Mouse (Mus musculus) intestine, postnatal 0 days (tissue): ENCODE data around the gene Misp. TPM values are rescaled to one million over a fixed set of nuclear protein-coding genes. Genes with fewer than 3 reads are reported as not detected.

Experiments
- ATAC-seq: fragments of 200-750 bp; cut with Nextera tagmentation; 2 replicates; pipeline ENCODE4 v1.8.0; 2017; ENCODE audit warnings: mild to moderate bottlenecking, moderate TSS enrichment, moderate library complexity
- H3K27ac ChIP-seq: fragments of 300-500 bp; sonication (generic); 2 replicates; pipeline ENCODE4 v1.5.1; 2014; ENCODE audit warnings: mild to moderate bottlenecking, low read depth, low read length, moderate library complexity
- H3K27me3 ChIP-seq: fragments of 300-500 bp; sonication (generic); replicated peaks from 2 replicates; pipeline ENCODE4 v1.6.1; 2014; ENCODE audit warnings: low read length, mixed read lengths; ENCODE audit not compliant: control insufficient read depth, insufficient read depth
- H3K36me3 ChIP-seq: fragments of 300-500 bp; sonication (generic); 2 replicates; pipeline ENCODE4 v1.6.1; 2014; ENCODE audit warnings: mild to moderate bottlenecking, moderate library complexity; ENCODE audit not compliant: control insufficient read depth, insufficient read depth
- H3K4me1 ChIP-seq: fragments of 300-500 bp; sonication (generic); replicated peaks from 2 replicates; pipeline ENCODE4 v1.6.1; 2014; ENCODE audit warnings: antibody characterized with exemption, low read length, mixed read lengths; ENCODE audit not compliant: control insufficient read depth, insufficient read depth
- H3K4me2 ChIP-seq: fragments of 300-500 bp; sonication (generic); replicated peaks from 2 replicates; pipeline ENCODE4 v1.6.1; 2014; ENCODE audit warnings: low read depth, mild to moderate bottlenecking, moderate library complexity
- H3K4me3 ChIP-seq: fragments of 300-500 bp; sonication (generic); 2 replicates; pipeline ENCODE4 v1.5.1; 2014; ENCODE audit warnings: low read depth, low read length
- H3K9ac ChIP-seq: fragments of 300-500 bp; sonication (generic); 2 replicates; pipeline ENCODE4 v1.6.1; 2014; ENCODE audit warnings: mild to moderate bottlenecking, low read depth, low read length
- H3K9me3 ChIP-seq: fragments of 300-500 bp; sonication (generic); 2 replicates; pipeline ENCODE4 v1.6.1; 2016; ENCODE audit warnings: mixed run types; ENCODE audit not compliant: control insufficient read depth
- CTCF ChIP-seq: sonication (generic); IDR thresholded peaks from 2 replicates; pipeline ENCODE4 v1.5.1; 2016; ENCODE audit warnings: low read depth, mild to moderate bottlenecking, control low read depth, antibody characterized with exemption, moderate library complexity
- WGBS: fragments of 180-500 bp; shearing (Covaris S2); extraction: QIAGEN DNeasy Blood & Tissue Kit; methylation state at CpG from one replicate; pipeline ENCODE4 v1.1.7; 2014; 5-methylcytosine and 5-hydroxymethylcytosine counted together
- polyA plus RNA-seq: library from polyadenylated mRNA; unstranded; fragments of >200 nt; fragmentation: Nextera tagmentation; extraction: Ambion mirVana; gene quantifications from 2 replicates; pipeline ENCODE4 v1.2.1, GENCODE M21; 2015

Gene Misp
- polyA plus RNA-seq, 1 experiment from 2014 or later, result 254 TPM

DNA sequence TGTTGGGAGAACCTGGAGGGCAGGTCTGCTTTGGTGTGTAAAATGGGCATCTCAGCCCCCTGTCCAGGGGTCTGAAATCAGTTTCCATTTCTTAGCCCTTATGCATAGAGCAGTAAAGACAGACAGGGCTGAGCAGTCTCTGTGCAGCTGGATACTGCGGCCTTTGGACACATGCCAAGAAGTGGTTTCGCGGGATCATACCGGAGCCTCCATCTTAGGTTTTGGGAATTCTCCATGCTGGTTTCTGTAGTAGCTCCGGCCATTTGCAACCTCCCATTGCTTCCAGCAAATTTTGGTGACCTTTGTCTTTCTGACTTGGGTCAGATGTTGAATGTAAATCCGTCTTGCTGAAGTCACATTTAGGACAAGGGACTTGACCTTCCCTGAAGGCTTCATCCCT is 22.7 kb downstream of the Misp start:
- Histone ChIP-seq H3K4me1 (no peaks in the 10 kb centered on the region), H3K4me3 (no peak overlapping the region), H3K4me2 (no peak overlapping the region), H3K9ac (no peak overlapping the region), H3K27ac (no peak overlapping the region), H3K9me3 (no peaks in the 10 kb centered on the region), H3K27me3 (no peaks in the 10 kb centered on the region), H3K36me3 (no peaks in the 10 kb centered on the region)
- no peak for ATAC-seq
- 68% methylated on average over 6 of the region's 6 CpGs for WGBS
- TF ChIP-seq CTCF, result no peak

DNA sequence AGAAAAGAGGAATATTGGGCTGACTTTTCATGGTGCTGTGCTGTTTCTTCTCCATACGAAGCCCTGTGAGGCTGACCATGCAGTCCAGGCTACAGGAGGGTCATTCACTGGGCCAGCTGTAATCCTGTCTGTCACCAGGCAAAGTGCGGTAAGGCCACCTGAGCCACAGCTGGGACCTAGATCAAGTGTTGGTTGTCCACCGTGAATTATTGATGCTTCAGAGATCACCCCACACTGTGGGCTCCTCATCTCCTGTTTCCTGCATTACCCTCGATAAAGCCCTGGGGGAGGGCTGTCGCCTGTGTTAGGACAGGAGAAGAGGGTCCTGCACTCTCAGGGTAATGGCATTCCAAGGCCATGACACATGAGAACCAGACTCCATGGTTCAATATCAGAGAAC is 25.8 kb downstream of the Misp start:
- Histone ChIP-seq H3K27me3 (no peaks in the 10 kb centered on the region), H3K9ac (no peak overlapping the region), H3K27ac (no peak overlapping the region), H3K4me1 (peaks cover 2% of the 10 kb centered on the region; the same call in 1 of the 2 replicates), H3K9me3 (no peaks in the 10 kb centered on the region), H3K4me3 (no peak overlapping the region), H3K36me3 (no peaks in the 10 kb centered on the region), H3K4me2 (no peak overlapping the region)
- TF ChIP-seq CTCF, result no peak
- no peak for ATAC-seq
- WGBS, result 62% methylated on average over 5 of the region's 5 CpGs

DNA sequence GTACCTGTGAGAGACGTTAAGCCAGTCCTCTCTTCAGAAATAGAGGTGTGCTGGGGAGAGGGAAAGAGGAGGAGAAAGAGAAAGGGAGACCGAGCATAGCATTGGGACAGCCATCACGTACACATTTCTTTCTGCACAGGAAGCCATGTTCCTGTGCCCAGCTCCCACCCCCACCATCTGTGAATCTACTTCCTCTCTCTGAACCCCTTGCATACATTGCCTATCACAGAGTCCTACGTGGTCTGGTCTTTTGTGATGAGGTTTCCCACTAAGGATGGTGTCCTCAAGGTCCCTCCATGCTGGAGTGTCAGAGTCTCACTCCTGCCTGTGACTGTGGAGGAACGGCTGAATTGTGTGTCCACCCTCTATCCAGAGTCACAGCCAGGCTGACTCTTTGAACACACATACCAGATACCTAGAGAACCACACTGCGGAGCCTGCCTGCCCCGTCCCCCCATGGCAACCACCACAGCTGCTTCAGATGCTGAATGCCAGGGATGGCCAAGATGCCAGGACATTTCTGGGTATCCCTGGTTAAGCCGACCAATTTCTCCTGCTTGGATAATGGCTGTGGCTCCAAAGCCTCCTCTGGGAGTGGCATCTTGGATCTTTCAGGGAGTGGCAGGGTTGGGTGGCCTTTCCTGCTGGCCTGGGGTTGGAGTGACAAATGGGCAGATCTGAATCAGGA is 29.3 kb downstream of the Misp start:
- no peak for TF ChIP-seq CTCF
- WGBS, result 76% methylated on average over 8 of the region's 8 CpGs
- no peak for ATAC-seq
- no peaks in the 10 kb centered on the region for H3K9me3 ChIP-seq
- H3K4me3 ChIP-seq, result no peak overlapping the region
- no peaks in the 10 kb centered on the region for H3K27me3 ChIP-seq
- no peaks in the 10 kb centered on the region; the same call in 1 of the 2 replicates for H3K36me3 ChIP-seq
- H3K4me2 ChIP-seq, result no peak overlapping the region
- H3K4me1 ChIP-seq, result peaks cover 17% of the 10 kb centered on the region
- H3K9ac ChIP-seq, result no peak overlapping the region
- H3K27ac ChIP-seq, result no peak overlapping the region

GRCm38 (mm10) chr10:79851653-79852052 is 30.9 kb downstream of the Misp start:
- TF ChIP-seq CTCF, result no peak
- no peaks in the 10 kb centered on the region for H3K27me3 ChIP-seq
- H3K36me3 ChIP-seq, result peaks cover 4% of the 10 kb centered on the region; the same call in 1 of the 2 replicates
- peak overlapping the region; percentile 69 for H3K4me2 ChIP-seq
- 33% methylated on average over 3 of the region's 3 CpGs for WGBS
- H3K9ac ChIP-seq, result 0 out of 2 replicates have a peak overlapping the region, but pooled peaks have one; percentile 7
- no peaks in the 10 kb centered on the region for H3K9me3 ChIP-seq
- peak overlapping the region; percentile 100 for H3K27ac ChIP-seq
- ATAC-seq, result no peak
- no peak overlapping the region for H3K4me3 ChIP-seq
- H3K4me1 ChIP-seq, result peaks cover 17% of the 10 kb centered on the region

DNA sequence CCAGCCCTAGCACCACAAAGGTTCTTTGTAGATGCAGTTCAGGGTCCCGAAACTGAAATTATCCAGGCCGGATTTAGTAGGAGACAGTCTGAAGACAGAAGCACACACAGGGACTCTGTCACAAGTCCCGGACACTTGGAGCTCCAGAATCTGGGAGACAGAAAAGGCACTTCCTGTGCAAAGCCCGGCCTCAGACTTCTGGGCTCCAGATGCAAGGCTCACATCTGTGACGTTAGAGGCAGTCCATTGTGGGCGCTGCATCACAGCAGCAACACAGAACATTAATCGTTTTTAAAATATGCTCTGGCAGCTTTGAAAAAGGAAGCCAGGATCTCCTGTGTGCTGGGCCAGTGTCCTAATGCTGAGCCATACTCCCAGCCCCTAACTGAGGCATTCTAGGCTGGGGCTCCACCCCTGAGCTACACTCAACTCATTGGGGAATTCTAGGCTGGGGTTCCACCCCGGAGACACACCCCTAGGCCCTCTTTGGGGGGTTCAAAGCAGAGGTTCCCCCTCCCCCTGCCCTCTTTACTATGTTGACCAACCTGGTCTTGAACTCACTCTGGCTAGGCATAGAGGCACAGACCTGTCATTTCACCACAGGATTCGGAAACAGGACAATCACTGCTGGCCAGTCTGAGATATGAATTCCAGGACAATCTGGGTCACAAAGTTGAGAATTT is 31.5 kb downstream of the Misp start:
- H3K9me3 ChIP-seq, result no peaks in the 10 kb centered on the region
- no peak for TF ChIP-seq CTCF
- peak overlapping the region; percentile 100 for H3K27ac ChIP-seq
- H3K4me1 ChIP-seq, result peaks cover 22% of the 10 kb centered on the region
- peak overlapping the region; percentile 63 for H3K9ac ChIP-seq
- no peak for ATAC-seq
- peak overlapping the region; percentile 69 for H3K4me2 ChIP-seq
- WGBS, result 25% methylated on average over 9 of the region's 9 CpGs
- peaks cover 10% of the 10 kb centered on the region; the same call in 1 of the 2 replicates for H3K36me3 ChIP-seq
- H3K27me3 ChIP-seq, result no peaks in the 10 kb centered on the region
- H3K4me3 ChIP-seq, result 0 out of 2 replicates have a peak overlapping the region, but pooled peaks have one; percentile 38

- peak overlapping the region; percentile 69 for H3K4me2 ChIP-seq
- peaks cover 22% of the 10 kb centered on the region for H3K4me1 ChIP-seq
- peaks cover 13% of the 10 kb centered on the region; the same call in 1 of the 2 replicates for H3K36me3 ChIP-seq
- peak overlapping the region; percentile 38 for H3K4me3 ChIP-seq
- ATAC-seq, result no peak
- H3K9me3 ChIP-seq, result no peaks in the 10 kb centered on the region
- peak overlapping the region; percentile 63 for H3K9ac ChIP-seq
- TF ChIP-seq CTCF, result no peak
- 10% methylated on average over 8 of the region's 8 CpGs for WGBS
- peak overlapping the region; percentile 100 for H3K27ac ChIP-seq
- H3K27me3 ChIP-seq, result no peaks in the 10 kb centered on the region
These were observed 32.0 kb downstream of the Misp start for GRCm38 (mm10) chr10:79852827-79853226.
